Mouse (Mus musculus) neural tube, embryonic 12.5 days (tissue): Measurements from ENCODE around the gene Slc30a7. TPM values are rescaled to one million over a fixed set of nuclear protein-coding genes. Genes with fewer than 3 reads are reported as not detected.

Experiments used
- ATAC-seq: fragments of 200-750 bp; cut with Nextera tagmentation; 2 replicates; pipeline ENCODE4 v1.8.0; 2017; ENCODE audit warnings: low read depth, mild to moderate bottlenecking, moderate TSS enrichment, moderate library complexity; ENCODE audit not compliant: low FRiP score
- H3K27ac ChIP-seq: fragments of 300-500 bp; sonication (generic); 2 replicates; pipeline ENCODE4 v1.5.1; 2016
- H3K27me3 ChIP-seq: fragments of 300-500 bp; sonication (generic); replicated peaks from 2 replicates; pipeline ENCODE4 v1.6.1; 2016; ENCODE audit warnings: mild to moderate bottlenecking
- H3K36me3 ChIP-seq: fragments of 300-500 bp; sonication (generic); 2 replicates; pipeline ENCODE4 v1.6.1; 2016; ENCODE audit warnings: mild to moderate bottlenecking
- H3K4me1 ChIP-seq: fragments of 300-500 bp; sonication (generic); 2 replicates; pipeline ENCODE4 v1.6.1; 2016
- H3K4me2 ChIP-seq: fragments of 300-500 bp; sonication (generic); replicated peaks from 2 replicates; pipeline ENCODE4 v1.6.1; 2016; ENCODE audit warnings: mild to moderate bottlenecking
- H3K4me3 ChIP-seq: fragments of 300-500 bp; sonication (generic); 2 replicates; pipeline ENCODE4 v1.5.1; 2016
- H3K9ac ChIP-seq: fragments of 300-500 bp; sonication (generic); 2 replicates; pipeline ENCODE4 v1.6.1; 2016; ENCODE audit warnings: mild to moderate bottlenecking
- H3K9me3 ChIP-seq: fragments of 300-500 bp; sonication (generic); 2 replicates; pipeline ENCODE4 v1.6.1; 2016; ENCODE audit warnings: mild to moderate bottlenecking
- WGBS: fragments of 180-500 bp; shearing (Covaris S2); methylation state at CpG from one replicate; pipeline ENCODE4 v1.1.7; 2016; 5-methylcytosine and 5-hydroxymethylcytosine counted together
- polyA plus RNA-seq: library from polyadenylated mRNA; unstranded; fragments of >200 nt; fragmentation: Nextera tagmentation; extraction: Ambion mirVana; gene quantifications from 2 replicates; pipeline ENCODE4 v1.2.1, GENCODE M21; 2016

The Slc30a7 gene
- polyA plus RNA-seq, 1 experiment from 2014 or later = 20.7 TPM

- Histone ChIP-seq H3K4me2 (no peak overlapping the region), H3K4me1 (no peaks in the 10 kb centered on the region), H3K9ac (no peak overlapping the region), H3K27me3 (no peaks in the 10 kb centered on the region), H3K9me3 (no peaks in the 10 kb centered on the region), H3K36me3 (peaks cover 49% of the 10 kb centered on the region), H3K4me3 (no peak overlapping the region), H3K27ac (no peak overlapping the region)
- no peak for ATAC-seq
- 95% methylated on average over 7 of the region's 7 CpGs for WGBS
Observed at GRCm38 (mm10) chr3:115957223-115957622, 50.0 kb downstream of the Slc30a7 start.

GRCm38 (mm10) chr3:115953088-115953487 lies 54.1 kb downstream of the Slc30a7 start:
- Histone ChIP-seq H3K9me3 (no peaks in the 10 kb centered on the region), H3K27ac (no peak overlapping the region), H3K4me1 (no peaks in the 10 kb centered on the region), H3K4me3 (no peak overlapping the region), H3K9ac (no peak overlapping the region), H3K4me2 (no peak overlapping the region), H3K36me3 (peaks cover 51% of the 10 kb centered on the region), H3K27me3 (no peaks in the 10 kb centered on the region)
- ATAC-seq = no peak
- 84% methylated on average over 3 of the region's 3 CpGs for WGBS

- H3K36me3 ChIP-seq = peaks cover 45% of the 10 kb centered on the region
- H3K9me3 ChIP-seq = no peaks in the 10 kb centered on the region
- no peak for ATAC-seq
Observed at GRCm38 (mm10) chr3:115952356-115952755, 54.9 kb downstream of the Slc30a7 start.

GRCm38 (mm10) chr3:115951221-115951620 lies 56.0 kb downstream of the Slc30a7 start:
- Histone ChIP-seq H3K9me3 (no peaks in the 10 kb centered on the region), H3K27me3 (no peaks in the 10 kb centered on the region), H3K4me2 (no peak overlapping the region), H3K27ac (no peak overlapping the region), H3K4me3 (no peak overlapping the region), H3K36me3 (peaks cover 41% of the 10 kb centered on the region), H3K9ac (no peak overlapping the region), H3K4me1 (no peaks in the 10 kb centered on the region)
- WGBS = 79% methylated on average over 3 of the region's 3 CpGs
- no peak for ATAC-seq

More at GRCm38 (mm10) chr3:115952356-115952755, 54.9 kb downstream of the Slc30a7 start:
- H3K27me3 ChIP-seq = no peaks in the 10 kb centered on the region
- H3K4me3 ChIP-seq = no peak overlapping the region
- no peak overlapping the region for H3K27ac ChIP-seq
- H3K9ac ChIP-seq = no peak overlapping the region
- WGBS = 95% methylated on average over 4 of the region's 4 CpGs
- H3K4me2 ChIP-seq = no peak overlapping the region
- no peaks in the 10 kb centered on the region for H3K4me1 ChIP-seq

- no peak overlapping the region for H3K9ac ChIP-seq
- H3K4me2 ChIP-seq = no peak overlapping the region
- H3K27ac ChIP-seq = no peak overlapping the region; the same call in 1 of the 2 replicates
- peak; percentile 26 for ATAC-seq
- no peak overlapping the region for H3K4me3 ChIP-seq
- H3K36me3 ChIP-seq = peaks cover 38% of the 10 kb centered on the region
- H3K4me1 ChIP-seq = no peaks in the 10 kb centered on the region
- H3K27me3 ChIP-seq = no peaks in the 10 kb centered on the region
- no peaks in the 10 kb centered on the region for H3K9me3 ChIP-seq
- 89% methylated on average over 6 of the region's 6 CpGs for WGBS
Observed at GRCm38 (mm10) chr3:115949921-115950877, 57.0 kb downstream of the Slc30a7 start.

- no peaks in the 10 kb centered on the region for H3K4me1 ChIP-seq
- H3K4me2 ChIP-seq = no peak overlapping the region
- no peaks in the 10 kb centered on the region for H3K9me3 ChIP-seq
- H3K36me3 ChIP-seq = peaks cover 41% of the 10 kb centered on the region
- 60% methylated on average over 3 of the region's 3 CpGs for whole genome bisulfite sequencing
- H3K27me3 ChIP-seq = no peaks in the 10 kb centered on the region
- no peak overlapping the region for H3K9ac ChIP-seq
- ATAC-seq = peak; percentile 81
- H3K27ac ChIP-seq = no peak overlapping the region; the same call in 1 of the 2 replicates
- no peak overlapping the region for H3K4me3 ChIP-seq
Observed at GRCm38 (mm10) chr3:115949220-115949920, 57.8 kb downstream of the Slc30a7 start.

- no peaks in the 10 kb centered on the region for H3K27me3 ChIP-seq
- H3K4me3 ChIP-seq = no peak overlapping the region
- H3K36me3 ChIP-seq = peaks cover 39% of the 10 kb centered on the region
- H3K4me2 ChIP-seq = no peak overlapping the region
- ATAC-seq = no peak
- H3K9ac ChIP-seq = no peak overlapping the region
- H3K27ac ChIP-seq = no peak overlapping the region
- no peaks in the 10 kb centered on the region for H3K9me3 ChIP-seq
- WGBS = 98% methylated on average over 8 of the region's 8 CpGs
- H3K4me1 ChIP-seq = no peaks in the 10 kb centered on the region
Observed at GRCm38 (mm10) chr3:115946272-115946671, 60.9 kb downstream of the Slc30a7 start.

- H3K36me3 ChIP-seq = peaks cover 30% of the 10 kb centered on the region
- ATAC-seq = no peak
- H3K4me1 ChIP-seq = no peaks in the 10 kb centered on the region
- WGBS = 93% methylated on average over 6 of the region's 6 CpGs
- no peak overlapping the region for H3K4me2 ChIP-seq
- H3K9ac ChIP-seq = no peak overlapping the region
- H3K27me3 ChIP-seq = no peaks in the 10 kb centered on the region
- H3K27ac ChIP-seq = no peak overlapping the region
- H3K9me3 ChIP-seq = no peaks in the 10 kb centered on the region
- no peak overlapping the region for H3K4me3 ChIP-seq
Observed at GRCm38 (mm10) chr3:115944376-115944775, 62.8 kb downstream of the Slc30a7 start.

- H3K9me3 ChIP-seq = no peaks in the 10 kb centered on the region
- no peak overlapping the region for H3K4me2 ChIP-seq
- H3K9ac ChIP-seq = no peak overlapping the region
- no peaks in the 10 kb centered on the region for H3K4me1 ChIP-seq
- H3K36me3 ChIP-seq = peaks cover 30% of the 10 kb centered on the region
- ATAC-seq = no peak
- H3K4me3 ChIP-seq = no peak overlapping the region
- H3K27me3 ChIP-seq = no peaks in the 10 kb centered on the region
- 96% methylated on average over 8 of the region's 8 CpGs for WGBS
- H3K27ac ChIP-seq = no peak overlapping the region
Observed at GRCm38 (mm10) chr3:115941464-115941863, 65.7 kb downstream of the Slc30a7 start.

- Histone ChIP-seq H3K9ac (no peak overlapping the region), H3K4me1 (no peaks in the 10 kb centered on the region), H3K9me3 (no peaks in the 10 kb centered on the region), H3K4me2 (no peak overlapping the region), H3K27me3 (no peaks in the 10 kb centered on the region), H3K4me3 (no peak overlapping the region), H3K36me3 (peaks cover 24% of the 10 kb centered on the region), H3K27ac (no peak overlapping the region)
- 91% methylated on average over 4 of the region's 4 CpGs for WGBS
- ATAC-seq = no peak
Observed at GRCm38 (mm10) chr3:115940510-115940909, 66.7 kb downstream of the Slc30a7 start.

- no peak overlapping the region for H3K9ac ChIP-seq
- H3K9me3 ChIP-seq = no peaks in the 10 kb centered on the region
- H3K4me1 ChIP-seq = no peaks in the 10 kb centered on the region
- peaks cover 16% of the 10 kb centered on the region for H3K36me3 ChIP-seq
- WGBS = 90% methylated on average over 10 of the region's 10 CpGs
- H3K27me3 ChIP-seq = no peaks in the 10 kb centered on the region
- no peak overlapping the region for H3K27ac ChIP-seq
- H3K4me2 ChIP-seq = no peak overlapping the region
- H3K4me3 ChIP-seq = no peak overlapping the region
- ATAC-seq = no peak
Observed at GRCm38 (mm10) chr3:115937807-115938206, 69.4 kb downstream of the Slc30a7 start.
